Mouse (Mus musculus) B cell, adult 2 months (primary cell): ENCODE measurements around the gene Gm45837.

Source experiments
- DNase-seq, 2 experiments: peaks; one replicate each; pipeline ENCODE4 v3.0.0; 2022

The Gm45837 gene

DNA sequence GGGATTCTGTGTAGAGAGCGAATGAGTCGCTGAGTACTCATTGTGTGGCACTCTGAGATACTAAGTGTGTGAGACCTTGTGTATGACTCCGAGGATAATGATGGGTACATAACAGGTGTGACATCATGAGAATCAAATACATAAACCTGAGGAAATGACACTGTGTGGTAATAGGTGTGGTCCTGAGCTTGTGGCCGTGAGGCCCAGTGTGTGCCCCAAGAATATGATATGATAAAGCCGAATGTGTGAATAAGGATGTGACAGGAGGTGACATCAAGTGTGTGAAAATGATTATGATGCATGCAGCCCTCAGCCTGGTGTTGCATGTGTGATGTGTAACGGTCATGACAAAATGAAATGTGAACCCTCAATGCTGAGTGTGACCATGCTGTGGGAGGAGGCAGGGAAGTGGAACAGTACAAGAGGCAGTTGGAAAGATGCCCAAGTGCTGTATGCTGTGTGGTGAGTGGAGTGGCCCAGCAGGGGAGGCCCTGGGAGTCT, 55.9 kb downstream of the Gm45837 start:
- DNase-seq: peak; percentile 62 to 67

DNA sequence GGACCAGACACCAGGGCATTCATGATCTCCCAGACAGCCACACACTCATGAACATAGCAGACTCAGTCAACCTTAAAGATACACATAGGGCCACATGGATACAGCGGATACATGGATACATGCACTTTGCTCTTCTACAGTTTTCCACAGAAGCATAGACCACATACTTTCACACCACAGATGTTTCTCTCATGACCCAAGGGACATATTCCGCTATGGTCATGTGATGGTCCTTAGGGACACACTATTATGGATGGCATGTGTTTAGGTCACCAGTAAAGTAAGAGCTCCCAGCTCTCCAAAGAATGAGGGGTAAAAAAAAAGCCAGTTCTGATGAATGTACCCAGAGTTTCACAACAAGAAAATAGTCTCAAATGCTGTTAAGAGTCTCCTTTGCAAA, 60.7 kb downstream of the Gm45837 start:
- no peak for DNase-seq

DNA sequence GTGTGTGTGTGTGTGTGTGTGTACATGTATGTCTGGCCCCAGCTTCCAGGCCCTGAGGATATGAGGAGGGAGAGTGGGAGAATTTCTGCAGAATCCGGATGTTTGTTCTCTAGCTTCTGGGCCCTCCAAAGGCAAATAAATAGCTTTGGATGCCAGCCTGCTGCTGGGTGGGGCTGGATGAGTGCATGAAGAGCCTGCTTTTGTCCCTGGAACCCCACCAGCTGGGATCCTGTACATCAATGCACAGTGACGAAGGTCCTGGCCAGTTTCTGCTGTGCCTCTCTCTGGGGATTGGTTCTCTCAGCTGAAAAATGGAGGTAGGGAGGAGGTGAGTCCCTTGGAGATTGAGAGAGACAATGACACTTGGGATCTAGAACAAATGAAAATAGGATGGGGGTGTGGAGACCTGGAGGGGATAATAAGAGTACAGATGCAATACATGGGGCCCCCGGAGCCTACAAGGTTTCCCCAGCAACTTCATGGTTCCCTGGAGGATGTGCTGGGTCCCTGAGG, 61.3 kb downstream of the Gm45837 start:
- DNase-seq: no peak

DNA sequence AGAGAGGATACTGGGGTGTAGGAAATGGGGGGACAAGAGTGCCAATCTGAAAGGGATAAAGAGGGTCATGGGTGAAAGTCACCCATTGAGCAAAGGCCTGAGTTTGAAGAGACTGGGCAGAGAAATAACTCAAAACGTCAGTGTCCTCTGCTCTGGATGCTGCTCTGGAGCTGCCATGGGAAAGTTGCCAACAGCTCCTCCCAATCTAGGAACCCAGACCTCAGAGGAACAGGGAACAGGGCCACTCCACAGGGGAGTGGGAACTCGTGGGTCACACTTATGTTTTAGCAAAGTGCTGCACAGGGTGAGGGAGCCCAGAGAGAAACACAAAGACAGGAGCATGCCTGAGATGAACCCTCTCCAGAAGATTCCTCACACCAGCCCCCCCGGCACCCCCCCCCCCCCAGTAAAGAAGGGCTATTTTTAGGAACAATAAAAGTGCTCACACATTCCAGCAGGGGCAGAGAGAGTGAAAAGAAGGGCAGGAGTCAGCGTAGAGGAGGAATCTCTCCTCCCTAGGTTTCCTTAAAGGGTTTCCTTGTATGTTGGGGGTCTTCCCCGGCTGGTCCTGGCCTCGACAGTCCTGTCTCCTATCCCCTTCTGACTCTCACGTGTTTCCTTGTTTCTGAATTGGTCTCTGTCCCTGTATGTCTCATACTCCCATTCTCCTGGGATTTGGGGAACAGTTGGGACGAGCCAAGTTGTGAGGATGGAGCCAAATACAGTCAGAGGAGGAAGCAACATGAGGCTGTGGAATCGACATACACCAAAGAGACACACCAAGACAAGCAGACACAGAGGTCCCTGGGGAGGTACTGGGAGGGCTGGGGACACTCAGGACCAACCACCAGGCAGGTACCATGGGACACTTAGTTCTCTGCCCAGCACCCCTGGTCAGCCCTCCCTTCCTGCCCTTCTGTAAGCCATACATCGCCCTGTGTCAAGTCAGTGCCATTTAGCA, 62.2 kb downstream of the Gm45837 start:
- DNase-seq: no peak

DNA sequence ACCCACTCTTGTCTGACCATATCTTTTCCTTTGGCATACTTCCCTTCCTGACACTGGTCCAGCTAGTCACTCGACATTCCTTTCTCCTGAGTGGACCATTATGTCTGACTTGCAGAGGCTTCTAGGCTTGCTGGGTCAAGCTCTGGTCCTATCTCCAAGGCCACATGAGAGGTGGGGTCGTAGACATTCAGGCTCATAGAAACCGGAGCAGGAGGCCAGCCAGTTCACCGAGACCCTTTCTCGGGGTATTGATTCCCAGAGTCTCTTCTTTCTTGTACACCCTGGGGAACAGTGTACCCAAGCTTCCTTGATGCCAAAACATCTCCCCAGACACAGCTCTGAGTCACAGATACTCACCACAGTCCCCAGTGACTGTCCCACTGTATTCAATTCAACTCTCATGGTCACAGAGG, 63.7 kb downstream of the Gm45837 start:
- DNase-seq: no peak

DNA sequence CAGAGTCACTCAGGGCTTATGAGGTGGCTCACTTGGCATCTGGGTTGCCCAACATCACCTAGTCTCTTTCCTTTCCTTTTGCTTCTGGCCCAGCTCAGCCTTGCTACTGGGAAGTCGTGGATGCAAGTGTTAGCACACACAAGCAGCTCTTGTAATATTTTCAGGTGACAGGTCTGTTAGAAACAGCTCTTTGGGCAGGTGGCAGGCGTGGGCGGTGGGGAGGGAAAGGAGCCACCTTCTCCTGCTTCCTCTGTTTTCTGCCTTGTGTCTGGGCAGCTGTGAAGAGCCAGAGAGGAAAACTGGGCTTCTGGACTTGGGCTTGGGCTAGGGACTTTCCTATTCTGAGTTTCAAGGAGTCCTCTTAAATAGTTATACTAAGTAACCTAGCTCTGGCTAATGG, 65.3 kb downstream of the Gm45837 start:
- DNase-seq: no peak

DNA sequence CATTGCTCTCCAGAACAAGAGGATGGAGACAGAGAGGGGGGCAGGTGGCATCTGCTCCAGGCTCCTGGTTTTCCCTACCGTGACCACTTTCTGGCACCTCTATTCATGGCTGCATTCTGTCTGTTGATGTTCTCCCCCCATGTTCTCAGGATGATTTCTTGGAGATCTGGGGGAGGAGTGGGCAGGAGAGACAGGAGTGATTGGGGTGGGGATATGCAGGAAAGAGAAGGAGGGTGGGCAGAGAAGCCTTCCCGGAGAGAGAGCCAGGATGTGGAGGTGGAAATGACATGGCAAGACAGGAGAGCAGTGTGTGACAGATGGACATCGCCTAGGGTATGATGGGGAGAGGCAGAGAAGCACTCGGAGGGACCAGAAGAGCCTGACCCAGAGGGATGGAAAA, 65.8 kb downstream of the Gm45837 start:
- DNase-seq: no peak

DNA sequence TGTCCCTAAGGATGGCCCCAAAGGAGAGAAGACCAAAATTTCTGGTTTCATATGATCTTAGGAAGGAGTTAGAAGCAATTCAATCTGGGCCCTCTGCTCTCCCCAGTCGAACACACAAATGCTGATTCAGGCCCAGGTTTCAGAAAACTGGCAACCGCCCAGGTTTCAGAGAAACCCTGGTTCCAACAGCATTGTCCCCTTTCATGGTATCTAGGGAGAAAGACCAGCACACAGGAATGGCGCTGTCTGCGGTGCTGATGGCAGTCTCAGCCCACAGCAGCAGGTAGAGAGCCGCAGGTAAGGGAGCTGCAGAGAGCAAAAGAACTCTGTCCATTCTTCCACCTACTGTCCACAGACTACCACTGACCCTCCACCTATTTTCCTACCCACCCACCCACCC, 66.5 kb downstream of the Gm45837 start:
- DNase-seq: no peak

DNA sequence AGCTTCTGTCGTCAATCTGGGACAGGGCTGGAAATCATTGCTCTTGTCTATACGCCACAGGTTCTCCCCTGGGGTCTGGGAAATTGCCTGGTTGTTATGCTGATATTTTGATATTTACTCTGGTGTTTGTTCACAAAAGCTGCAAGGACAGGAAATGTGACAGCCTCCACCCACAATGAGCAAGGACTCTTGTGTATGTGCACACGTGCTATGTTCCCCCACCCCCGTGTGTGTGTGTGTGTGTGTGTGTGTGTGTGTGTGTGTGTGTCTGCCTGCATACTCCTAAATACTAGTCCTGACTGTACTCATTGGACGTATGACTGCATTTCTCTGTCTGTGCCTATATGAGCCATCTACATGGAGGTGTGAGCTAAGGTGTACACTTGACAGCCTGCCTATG, 67.4 kb downstream of the Gm45837 start:
- no peak for DNase-seq

DNA sequence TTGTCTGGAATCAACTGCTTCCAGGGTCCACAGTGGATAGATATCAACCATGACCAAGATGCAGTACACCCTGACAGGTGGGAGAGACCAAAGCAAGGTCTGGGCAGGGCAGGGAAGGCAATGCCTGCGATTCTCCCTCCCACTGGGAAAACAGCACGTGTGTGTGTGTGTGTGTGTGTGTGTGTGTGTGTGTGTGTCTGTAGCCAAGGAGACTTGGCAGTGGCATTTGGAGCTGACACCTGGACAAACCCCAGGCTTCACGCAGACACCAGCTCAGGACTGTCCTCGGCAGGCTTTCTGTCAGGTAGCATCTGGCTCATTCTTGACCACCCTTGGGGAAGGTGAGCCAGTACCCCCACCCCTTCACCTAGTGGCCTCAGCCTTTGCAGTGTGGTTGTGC, 69.2 kb downstream of the Gm45837 start:
- no peak for DNase-seq

DNA sequence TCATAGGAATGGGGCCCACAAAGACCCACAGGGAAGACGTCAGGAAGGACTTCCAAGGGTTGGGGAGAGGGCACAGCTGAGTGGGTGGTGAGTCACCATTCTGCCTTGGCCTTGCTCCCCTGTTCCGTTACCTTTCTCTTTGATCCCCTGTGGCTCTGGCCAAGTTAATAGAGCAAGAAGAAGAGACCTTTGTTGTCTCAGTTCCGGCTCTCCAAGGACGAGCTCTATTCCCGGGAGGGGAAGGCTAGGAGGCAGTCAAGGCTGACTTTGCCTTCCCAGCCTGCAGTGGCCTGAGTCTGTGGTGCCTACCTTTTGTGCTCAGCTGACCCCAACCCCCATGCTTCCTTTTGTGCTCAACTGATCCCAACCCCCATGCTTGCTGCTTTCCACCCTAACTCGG, 70.0 kb downstream of the Gm45837 start:
- no peak for DNase-seq

DNA sequence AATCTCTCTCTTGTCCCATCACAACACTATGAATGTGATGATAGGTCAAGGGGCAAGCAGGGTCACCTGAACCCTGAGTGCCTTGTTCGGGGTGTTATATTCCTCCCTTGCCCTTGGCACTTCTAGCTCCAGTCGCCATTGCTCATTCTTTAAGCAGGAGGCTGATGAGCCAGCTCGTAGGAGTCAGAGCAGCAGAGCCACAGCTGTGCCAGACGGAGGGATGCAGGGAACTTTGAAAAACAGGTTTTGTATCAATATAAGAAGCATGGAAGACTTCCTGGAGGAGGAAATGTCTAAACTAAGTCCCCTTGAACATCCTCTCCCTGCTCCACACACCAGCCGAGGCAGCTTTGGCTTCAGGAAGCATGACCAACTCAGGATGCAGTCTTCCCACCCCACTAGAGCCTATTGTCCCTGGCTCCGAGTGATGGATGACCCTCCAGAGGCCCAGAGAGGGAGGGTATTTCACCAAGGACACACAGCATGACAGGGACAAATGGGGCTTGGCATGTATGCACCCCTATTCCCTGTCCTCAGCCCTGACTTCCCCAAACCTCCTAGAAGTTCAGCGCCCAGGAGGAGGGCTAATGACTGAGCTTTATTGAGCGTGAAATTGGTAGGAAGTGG, 71.3 kb downstream of the Gm45837 start:
- DNase-seq: no peak

DNA sequence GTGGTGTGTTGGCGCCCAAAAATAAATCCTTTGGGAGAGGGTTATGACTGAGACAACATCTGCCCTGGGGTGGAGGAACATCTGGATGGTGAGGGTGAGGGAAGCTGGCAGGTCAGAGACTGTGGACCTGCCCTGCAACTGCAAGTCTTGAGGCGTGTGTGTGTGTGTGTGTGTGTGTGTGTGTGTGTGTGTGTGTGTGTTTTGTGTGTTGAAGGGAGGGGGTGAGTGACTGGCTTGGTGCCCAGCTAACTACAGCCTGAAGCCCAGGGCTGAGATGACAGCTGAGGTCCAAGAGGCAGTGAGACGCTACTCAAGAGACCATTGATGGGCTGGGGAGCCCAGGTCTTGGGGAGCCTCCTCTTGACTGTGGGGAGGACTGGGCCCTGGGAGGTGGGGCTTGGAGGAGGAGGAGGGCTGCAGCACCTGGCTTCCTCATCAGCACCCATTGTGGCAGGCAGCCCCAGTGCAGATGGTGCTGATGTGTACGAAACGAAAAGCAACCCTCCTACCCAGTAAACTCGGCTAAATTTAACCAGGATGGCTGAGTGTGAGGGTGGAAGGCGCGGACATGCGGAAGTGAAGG, 71.9 kb downstream of the Gm45837 start:
- DNase-seq: peak in 1 of 2 experiments; percentile 44

DNA sequence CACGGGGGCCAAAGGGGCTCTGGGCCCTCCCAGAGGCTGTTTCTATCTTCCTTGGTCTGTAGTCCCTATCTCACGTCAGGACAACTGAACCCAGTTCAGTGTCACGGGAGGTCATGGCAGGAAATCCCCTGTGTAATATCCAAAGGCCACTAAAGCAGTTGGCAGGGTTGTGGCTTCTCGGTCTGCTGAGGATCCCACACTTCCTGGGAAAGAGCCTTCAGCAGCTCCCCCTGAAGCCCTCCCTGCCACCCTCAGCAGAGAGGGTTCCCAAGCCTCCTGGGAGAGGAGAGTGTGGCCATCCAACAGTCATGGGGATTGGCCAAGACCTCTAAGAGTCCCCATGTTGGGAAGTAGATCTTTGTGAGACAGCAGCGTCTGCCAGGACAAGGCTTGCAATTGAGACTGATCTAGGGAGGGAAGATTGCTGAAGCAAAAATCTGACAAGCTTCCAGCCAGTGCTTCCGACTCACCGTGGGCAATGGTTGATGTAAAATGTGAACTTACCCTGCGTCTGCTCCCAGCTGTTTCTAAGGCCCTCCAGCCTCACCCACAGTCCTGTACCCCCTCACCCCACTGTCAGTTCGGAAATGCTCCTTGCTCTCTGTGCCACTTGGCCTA, 72.9 kb downstream of the Gm45837 start:
- no peak for DNase-seq

DNA sequence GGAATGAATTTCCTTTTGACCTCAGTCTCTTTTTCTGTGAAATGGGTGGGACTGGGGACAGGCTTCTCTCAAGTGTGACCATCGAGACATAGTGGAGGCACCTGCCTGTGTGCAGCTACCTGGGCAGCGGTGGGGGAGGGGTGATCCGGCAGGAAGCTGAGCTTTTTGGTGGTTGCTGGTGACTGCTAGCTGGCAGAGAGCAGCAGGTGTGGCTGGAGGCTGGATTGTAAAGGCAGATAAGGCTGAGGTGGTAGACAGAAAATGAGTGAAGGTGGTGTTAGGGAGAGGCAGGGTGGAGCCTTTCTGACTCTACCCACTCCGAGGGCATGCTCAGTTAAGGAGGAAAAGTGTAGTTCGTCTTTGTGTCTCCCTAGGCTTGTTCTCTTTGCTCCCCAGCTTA, 76.4 kb downstream of the Gm45837 start:
- no peak for DNase-seq

DNA sequence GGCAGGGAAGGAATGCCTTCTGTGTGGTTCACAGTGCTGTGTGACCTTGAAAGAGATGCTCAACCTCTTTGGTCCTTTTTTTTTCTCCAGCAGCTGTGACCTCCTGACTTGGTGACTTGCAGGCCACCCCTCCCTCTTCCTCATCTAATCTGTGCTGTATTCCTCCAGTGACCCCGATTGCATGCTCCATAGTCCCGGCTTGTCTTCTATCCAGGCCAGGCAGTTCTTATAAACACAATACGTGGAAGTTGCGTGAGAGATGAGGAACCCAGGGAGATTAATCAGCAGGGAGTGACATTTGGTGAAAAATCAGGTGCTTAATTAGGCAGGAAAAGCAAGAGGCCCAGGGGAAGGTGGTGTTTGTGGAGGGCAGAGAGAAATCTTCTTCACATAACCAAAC, 80.3 kb downstream of the Gm45837 start:
- no peak for DNase-seq

DNA sequence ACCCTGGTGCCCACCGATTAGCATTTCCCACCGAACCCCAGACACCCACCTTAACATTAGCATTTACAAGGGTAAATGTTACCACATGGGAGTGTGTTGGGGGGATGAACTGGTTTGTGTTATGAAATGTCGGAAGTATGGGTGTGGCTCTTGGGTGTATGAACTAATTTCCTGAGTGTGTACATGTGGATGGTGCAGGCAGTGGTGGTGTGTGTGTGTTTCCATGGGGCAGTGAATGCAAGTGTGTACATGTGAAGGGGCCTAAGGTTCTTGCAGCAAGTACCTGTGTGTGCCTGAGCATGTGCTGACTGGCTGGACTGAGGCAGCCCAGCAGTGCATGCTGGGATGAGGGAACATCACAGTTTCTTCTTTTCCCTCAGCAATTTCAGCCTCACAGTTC, 87.7 kb downstream of the Gm45837 start:
- no peak for DNase-seq

DNA sequence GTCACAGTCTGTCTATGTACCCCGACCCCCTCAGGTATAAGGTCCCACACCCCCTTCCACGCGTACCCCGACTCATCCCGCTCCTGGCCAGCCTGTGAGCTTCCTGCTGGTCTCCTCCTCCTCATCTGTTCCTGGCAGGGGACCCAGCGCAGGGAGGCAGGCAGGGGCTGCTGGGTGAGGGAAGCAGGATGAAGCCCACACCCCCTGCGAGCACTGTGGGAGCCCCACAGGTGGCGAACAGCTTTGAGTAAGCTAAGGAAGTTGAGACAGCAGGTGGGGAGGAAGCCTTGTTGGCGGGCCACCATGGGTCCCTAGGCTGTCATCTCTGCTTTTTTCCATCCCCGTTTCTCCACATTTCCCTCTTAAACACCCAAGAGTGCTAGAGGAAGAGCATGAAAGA, 88.6 kb downstream of the Gm45837 start:
- DNase-seq: no peak

DNA sequence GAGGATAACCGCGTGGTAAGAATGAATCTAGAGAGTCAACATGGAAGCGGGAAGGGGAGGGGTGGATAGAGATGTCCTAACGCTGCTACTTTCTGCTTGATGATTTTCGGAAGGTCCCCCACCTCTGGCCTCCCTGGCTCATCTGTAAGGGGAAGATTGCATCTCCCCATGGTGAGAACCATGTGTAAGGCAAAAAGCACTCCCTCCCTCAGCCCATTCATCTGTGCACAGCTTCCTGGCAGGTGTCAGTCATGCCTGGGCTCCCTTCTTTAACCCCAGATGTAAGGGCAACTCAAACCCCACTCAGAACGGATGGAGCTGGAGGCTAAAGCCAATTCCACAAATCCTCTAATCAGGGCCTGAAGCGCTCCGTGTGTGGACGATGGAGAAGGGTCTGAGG, 89.0 kb downstream of the Gm45837 start:
- DNase-seq: peak; percentile 17 to 19

DNA sequence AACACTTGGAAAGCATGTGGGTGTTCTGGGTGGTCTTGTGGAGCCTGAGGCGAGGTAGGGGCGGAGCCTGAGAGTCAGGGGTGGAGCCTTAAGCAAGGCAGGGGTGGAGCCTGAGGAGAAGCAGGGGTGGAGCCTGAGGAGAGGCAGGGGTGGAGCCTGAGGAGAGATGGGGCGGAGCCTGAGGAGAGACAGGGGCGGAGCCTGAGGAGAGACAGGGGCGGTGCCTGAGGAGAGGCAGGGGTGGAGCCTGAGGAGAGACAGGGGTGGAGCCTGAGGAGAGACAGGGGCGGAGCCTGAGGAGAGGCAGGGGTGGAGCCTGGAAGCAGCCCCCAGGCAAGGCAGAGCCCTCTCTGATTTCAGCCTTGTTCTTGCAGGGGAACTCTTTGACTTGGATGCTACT, 90.5 kb downstream of the Gm45837 start:
- peak; percentile 34 to 36 for DNase-seq

DNA sequence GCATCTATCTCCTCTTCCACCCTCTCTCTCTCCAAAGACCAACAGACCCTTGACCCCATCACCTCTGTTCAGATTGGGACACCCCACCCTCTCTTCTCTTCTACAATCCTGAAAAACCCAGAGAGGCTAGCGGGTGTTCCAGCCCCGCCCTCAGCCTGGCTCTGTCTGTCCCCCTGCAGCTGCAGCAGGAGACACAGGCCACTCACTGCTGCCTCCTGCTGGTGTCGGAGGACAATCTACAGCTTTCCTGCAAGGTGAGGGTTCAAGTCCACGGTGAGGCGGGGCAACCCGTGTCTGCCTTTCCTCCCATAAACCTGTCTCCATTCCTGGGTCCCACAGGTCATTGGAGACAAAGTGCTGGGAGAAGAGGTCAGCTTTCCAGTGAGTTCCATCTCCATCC, 91.0 kb downstream of the Gm45837 start:
- DNase-seq: peak; percentile 47 to 54

DNA sequence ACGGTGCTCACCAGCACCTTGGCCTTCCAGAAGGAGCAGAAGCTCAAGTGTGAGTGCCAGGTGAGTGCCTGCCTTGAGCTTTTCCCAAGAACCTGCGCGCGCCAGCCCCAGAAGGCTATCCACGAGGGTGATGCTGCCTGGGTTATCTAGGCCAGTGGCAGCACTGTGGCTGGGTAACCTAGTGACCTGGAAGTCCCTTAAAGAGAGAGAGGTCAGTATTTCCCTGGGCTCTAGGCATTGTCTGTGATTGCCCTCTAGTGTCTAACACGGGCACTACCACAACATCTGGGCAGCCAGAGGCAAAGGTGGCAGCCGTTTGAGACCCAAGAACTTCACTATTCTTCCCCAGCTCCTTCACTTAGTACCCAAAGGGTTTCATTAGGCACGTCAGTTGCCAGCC, 92.7 kb downstream of the Gm45837 start:
- DNase-seq: peak; percentile 78 to 80

DNA sequence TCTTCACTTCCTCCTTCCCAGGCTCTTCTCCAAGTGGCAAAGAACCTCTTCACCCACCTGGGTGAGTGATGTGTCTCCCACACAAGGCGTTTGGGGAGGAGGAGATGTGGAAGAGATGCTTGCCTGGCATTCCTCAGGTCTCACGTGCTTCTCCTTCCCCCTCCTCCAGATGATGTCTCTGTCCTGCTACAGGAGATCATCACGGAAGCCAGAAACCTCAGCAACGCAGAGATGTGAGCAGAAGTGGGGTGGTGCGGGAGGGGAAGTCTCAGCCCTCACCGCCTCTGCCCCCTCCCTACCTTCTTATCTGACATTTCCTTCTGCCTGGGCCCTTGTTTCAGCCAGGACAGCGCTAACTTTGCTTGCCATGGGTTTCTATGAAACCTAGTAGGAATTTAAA, 93.1 kb downstream of the Gm45837 start:
- no peak for DNase-seq
